Mouse (Mus musculus) kidney, adult 2 months (tissue): ENCODE measurements around the gene Vmn2r89. TPM values are rescaled to one million over a fixed set of nuclear protein-coding genes. Genes with fewer than 3 reads are reported as not detected.

ENCODE experiments used
- DNase-seq: peaks from one replicate; pipeline ENCODE4 v3.0.0; 2021
- H3K27ac ChIP-seq: fragments of 200-500 bp; 2 replicates; pipeline ENCODE4 v1.5.1; 2012; ENCODE audit warnings: low read depth, low read length, control low read depth, inconsistent platforms; ENCODE audit not compliant: insufficient read depth
- H3K27me3 ChIP-seq: fragments of 200-500 bp; replicated peaks from 2 replicates; pipeline ENCODE4 v1.6.1; 2012; ENCODE audit warnings: mild to moderate bottlenecking, moderate library complexity, low read length, inconsistent platforms; ENCODE audit not compliant: control insufficient read depth, insufficient read depth
- H3K36me3 ChIP-seq: fragments of 200-500 bp; 2 replicates; pipeline ENCODE4 v1.6.1; 2012; ENCODE audit warnings: mild to moderate bottlenecking, moderate library complexity, low read length, inconsistent platforms; ENCODE audit not compliant: control insufficient read depth, insufficient read depth
- H3K4me1 ChIP-seq: fragments of 200-500 bp; 2 replicates; pipeline ENCODE4 v1.6.1; 2011; ENCODE audit warnings: low read length; ENCODE audit not compliant: control insufficient read depth, insufficient read depth
- H3K4me3 ChIP-seq: fragments of 200-500 bp; 2 replicates; pipeline ENCODE4 v1.5.1; 2011; ENCODE audit warnings: mild to moderate bottlenecking, low read depth, low read length, control low read depth; ENCODE audit not compliant: insufficient read depth
- CTCF ChIP-seq: fragments of 200-500 bp; conservative IDR thresholded peaks from 2 replicates; pipeline ENCODE4 v1.5.1; 2011; ENCODE audit warnings: low read depth, mild to moderate bottlenecking, control low read depth, low read length, moderate library complexity, mixed read lengths; ENCODE audit not compliant: insufficient read depth, insufficient read length
- POLR2A ChIP-seq: fragments of 200-500 bp; IDR thresholded peaks from one replicate; pipeline ENCODE4 v1.6.1; 2011; ENCODE audit warnings: low read depth, low read length, control low read depth
- WGBS: fragments of 180-500 bp; shearing (Covaris S2); methylation state at CpG from one replicate; pipeline ENCODE4 v1.1.7; 2018; 5-methylcytosine and 5-hydroxymethylcytosine counted together
- polyA plus RNA-seq: library from polyadenylated mRNA; depleted of rRNA; stranded (reverse); fragments of >200 nt; gene quantifications from 2 replicates; pipeline ENCODE4 v1.2.3, GENCODE M21; 2012; rRNA removed

Gene Vmn2r89
- polyA plus RNA-seq, 1 experiment: not detected

DNA sequence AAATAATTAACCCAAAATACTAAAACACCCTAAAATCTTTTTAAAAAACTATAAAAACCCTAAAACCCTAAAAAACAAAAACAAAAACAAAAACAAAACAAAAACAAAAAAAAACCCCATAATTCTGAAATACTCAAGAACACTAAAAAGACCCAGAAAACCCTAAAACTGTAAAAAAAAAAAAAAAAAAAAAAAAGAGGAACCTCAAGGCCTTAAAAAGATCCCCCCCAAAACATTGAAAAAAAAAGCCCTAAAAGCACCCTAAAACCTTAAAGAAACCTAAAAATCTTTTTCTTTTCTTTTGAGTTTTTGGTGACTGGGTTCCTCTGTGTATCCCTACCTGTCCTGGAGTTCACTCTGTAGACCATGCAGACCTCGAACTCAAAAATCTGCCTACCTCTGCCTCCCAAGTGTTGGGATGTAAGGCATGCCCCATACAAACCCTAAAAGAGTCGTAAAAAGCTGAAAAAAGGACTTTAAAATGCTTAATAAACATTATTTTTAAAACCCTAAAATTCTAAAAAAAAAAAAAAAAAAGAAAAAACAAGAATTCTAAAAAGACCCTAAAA lies 48.1 kb downstream of the Vmn2r89 start:
- WGBS: 86% methylated on average over 2 of the region's 2 CpGs
- H3K4me3 ChIP-seq: no peak overlapping the region
- no peaks in the 10 kb centered on the region for H3K27me3 ChIP-seq
- no peak overlapping the region for H3K27ac ChIP-seq
- H3K4me1 ChIP-seq: no peaks in the 10 kb centered on the region
- H3K36me3 ChIP-seq: no peaks in the 10 kb centered on the region
- no peak for TF ChIP-seq CTCF
- no peak for TF ChIP-seq POLR2A
- no peak for DNase-seq

GRCm38 (mm10) chr14:51500461-51500860 lies 48.8 kb downstream of the Vmn2r89 start:
- H3K4me3 ChIP-seq: no peak overlapping the region
- H3K4me1 ChIP-seq: no peaks in the 10 kb centered on the region
- no peaks in the 10 kb centered on the region for H3K27me3 ChIP-seq
- no peaks in the 10 kb centered on the region for H3K36me3 ChIP-seq
- TF ChIP-seq POLR2A (no peak), CTCF (no peak)
- no peak for DNase-seq
- no peak overlapping the region for H3K27ac ChIP-seq
- WGBS: 87% methylated on average over 4 of the region's 4 CpGs

DNA sequence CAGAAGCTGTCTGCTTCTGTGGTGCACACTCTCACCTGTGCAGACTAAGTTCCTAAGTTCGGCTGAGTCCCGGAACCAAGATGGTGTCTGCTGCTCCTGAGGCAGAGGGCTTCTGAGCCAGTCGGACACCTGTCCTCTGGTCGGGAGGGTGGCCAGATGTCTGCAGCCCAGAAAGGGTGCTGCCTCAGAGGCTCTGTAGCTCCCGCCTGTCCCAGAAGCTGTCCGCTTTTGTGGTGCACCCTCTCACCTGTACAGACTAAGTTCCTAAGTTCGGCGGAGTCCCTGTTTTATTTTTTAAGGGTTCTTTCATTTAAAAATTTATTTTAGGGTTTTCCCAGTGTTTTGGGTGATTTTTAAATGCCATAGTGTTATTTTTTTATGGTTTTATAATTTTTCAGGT lies 55.8 kb downstream of the Vmn2r89 start:
- 93% methylated on average over 8 of the region's 8 CpGs for whole genome bisulfite sequencing
- Histone ChIP-seq H3K27me3 (no peaks in the 10 kb centered on the region), H3K36me3 (no peaks in the 10 kb centered on the region), H3K4me3 (no peak overlapping the region), H3K27ac (no peak overlapping the region), H3K4me1 (no peaks in the 10 kb centered on the region)
- no peak for DNase-seq
- no peak for TF ChIP-seq POLR2A

Other genes starting within 250 kb of the Vmn2r89 start
- not detected in 2 replicates for gene Ear14, start 248.5 kb upstream of the Vmn2r89 start, polyA plus RNA-seq
- gene Rnase2a, start 195.7 kb upstream of the Vmn2r89 start, polyA plus RNA-seq: not detected in 2 replicates
- not detected in 2 replicates for gene Gm7247, start 90.1 kb upstream of the Vmn2r89 start, polyA plus RNA-seq
- not detected in 2 replicates for gene Vmn2r88, start 41.0 kb upstream of the Vmn2r89 start, polyA plus RNA-seq
- not detected in 2 replicates for gene Gm5622, start 100.9 kb downstream of the Vmn2r89 start, polyA plus RNA-seq
- gene Gm17175, start 122.2 kb downstream of the Vmn2r89 start, polyA plus RNA-seq: not detected in 2 replicates
- gene Gm17174, start 140.3 kb downstream of the Vmn2r89 start, polyA plus RNA-seq: not detected in 2 replicates
- not detected in 2 replicates for gene Gm17078, start 159.5 kb downstream of the Vmn2r89 start, polyA plus RNA-seq
- not detected in 2 replicates for gene Gm4181, start 183.8 kb downstream of the Vmn2r89 start, polyA plus RNA-seq
- not detected in 2 replicates for gene Gm17079, start 243.6 kb downstream of the Vmn2r89 start, polyA plus RNA-seq